Mouse (Mus musculus) heart, embryonic 14.5 days (tissue): Measurements from ENCODE around the gene Olfr172. TPM values are rescaled to one million over a fixed set of nuclear protein-coding genes. Genes with fewer than 3 reads are reported as not detected.

Experiments
- ATAC-seq: fragments of 200-750 bp; cut with Nextera tagmentation; 2 replicates; pipeline ENCODE4 v1.8.0; 2017; ENCODE audit warnings: low read depth, moderate TSS enrichment; ENCODE audit not compliant: insufficient number of reproducible peaks, insufficient read depth, low FRiP score
- H3K27ac ChIP-seq, 2 experiments: fragments of 200-500 bp in 1 of 2; fragments of 300-500 bp in 1 of 2; sonication (generic) in 1 of 2; replicated peaks in 1 of 2; 2 replicates each; pipeline ENCODE4 v1.5.1; 2012 to 2014; ENCODE audit warnings: low read depth in 2 of 2, low read length in 2 of 2, control low read depth in 1 of 2, mild to moderate bottlenecking in 1 of 2, mixed read lengths in 1 of 2; ENCODE audit not compliant: control insufficient read depth in 1 of 2, insufficient read depth in 1 of 2
- H3K27me3 ChIP-seq: fragments of 300-500 bp; sonication (generic); 2 replicates; pipeline ENCODE4 v1.6.1; 2014; ENCODE audit warnings: mild to moderate bottlenecking, low read length, control low read depth; ENCODE audit not compliant: control insufficient read depth, insufficient read depth
- H3K36me3 ChIP-seq: fragments of 300-500 bp; sonication (generic); 2 replicates; pipeline ENCODE4 v1.6.1; 2014; ENCODE audit warnings: mild to moderate bottlenecking, control low read depth, low read length, mixed read lengths; ENCODE audit not compliant: control insufficient read depth, insufficient read depth
- H3K4me1 ChIP-seq, 2 experiments: fragments of 200-500 bp in 1 of 2; fragments of 300-500 bp in 1 of 2; sonication (generic) in 1 of 2; 2 replicates each; pipeline ENCODE4 v1.6.1; 2012 to 2014; ENCODE audit warnings: low read length in 2 of 2, control low read depth in 1 of 2, mixed read lengths in 1 of 2; ENCODE audit not compliant: control insufficient read depth in 2 of 2, insufficient read depth in 2 of 2
- H3K4me2 ChIP-seq: fragments of 300-500 bp; sonication (generic); 2 replicates; pipeline ENCODE4 v1.6.1; 2014; ENCODE audit warnings: mild to moderate bottlenecking, low read length
- H3K4me3 ChIP-seq, 2 experiments: fragments of 200-500 bp in 1 of 2; fragments of 300-500 bp in 1 of 2; sonication (generic) in 1 of 2; 2 replicates each; pipeline ENCODE4 v1.5.1; 2012 to 2014; ENCODE audit warnings: low read length in 2 of 2, mild to moderate bottlenecking in 2 of 2, control low read depth in 1 of 2, low read depth in 1 of 2, moderate library complexity in 1 of 2; ENCODE audit not compliant: control insufficient read depth in 1 of 2, insufficient read depth in 1 of 2
- H3K9ac ChIP-seq: fragments of 300-500 bp; sonication (generic); 2 replicates; pipeline ENCODE4 v1.6.1; 2014; ENCODE audit warnings: mild to moderate bottlenecking, low read length
- H3K9me3 ChIP-seq: fragments of 300-500 bp; sonication (generic); 2 replicates; pipeline ENCODE4 v1.6.1; 2016; ENCODE audit warnings: low read length, control low read depth; ENCODE audit not compliant: control insufficient read depth
- WGBS: fragments of 180-500 bp; shearing (Covaris S2); extraction: QIAGEN DNeasy Blood & Tissue Kit; methylation state at CpG from one replicate; pipeline ENCODE4 v1.1.7; 2014; 5-methylcytosine and 5-hydroxymethylcytosine counted together
- polyA plus RNA-seq: library from polyadenylated mRNA; unstranded; fragments of >200 nt; fragmentation: Nextera tagmentation; extraction: Ambion mirVana; gene quantifications from 2 replicates; pipeline ENCODE4 v1.2.1, GENCODE M21; 2014

Olfr172 gene
- polyA plus RNA-seq, 1 experiment from 2014 or later: not detected

GRCm38 (mm10) chr16:58728176-58728671 is 34.8 kb downstream of the Olfr172 start:
- no peaks in the 10 kb centered on the region for H3K27me3 ChIP-seq
- ATAC-seq: peak; percentile 85
- peak overlapping the region; percentile 82 to 88 for H3K27ac ChIP-seq
- H3K4me2 ChIP-seq: peak overlapping the region; percentile 69
- H3K9ac ChIP-seq: peak overlapping the region; percentile 78
- peak overlapping the region; percentile 64 to 84 for H3K4me3 ChIP-seq
- 0 out of 4 replicates have a peak, but pooled peaks cover 0 to 5% of the 10 kb centered on the region in 2 experiments for H3K4me1 ChIP-seq
- peaks cover 37% of the 10 kb centered on the region for H3K36me3 ChIP-seq
- WGBS: under 1% methylated on average over 29 of the region's 31 CpGs
- H3K9me3 ChIP-seq: no peaks in the 10 kb centered on the region

- peak; percentile 100 for ATAC-seq
- no peaks in the 10 kb centered on the region for H3K9me3 ChIP-seq
- peak within 1 kb of the TSS; percentile 82 to 88 for H3K27ac ChIP-seq
- peaks cover 31% of the 10 kb centered on the region for H3K36me3 ChIP-seq
- 2% methylated on average over 29 of the region's 35 CpGs for WGBS
- 0 out of 4 replicates have a peak, but pooled peaks cover 0 to 5% of the 10 kb centered on the region in 2 experiments for H3K4me1 ChIP-seq
- H3K27me3 ChIP-seq: no peaks in the 10 kb centered on the region
- peak within 1 kb of the TSS; percentile 70 for H3K4me2 ChIP-seq
- peak within 1 kb of the TSS; percentile 78 for H3K9ac ChIP-seq
- peak within 1 kb of the TSS; percentile 64 to 84 for H3K4me3 ChIP-seq
Observed at GRCm38 (mm10) chr16:58727477-58728131, 35.4 kb downstream of the Olfr172 start, which contains the start of gene Cldnd1. Gene Cldnd1 (plus strand): TSS chr16:58727910.

GRCm38 (mm10) chr16:58726680-58727476 is 36.1 kb downstream of the Olfr172 start:
- H3K36me3 ChIP-seq: peaks cover 23% of the 10 kb centered on the region
- H3K4me2 ChIP-seq: peak overlapping the region; percentile 70
- no peak for ATAC-seq
- no peaks in the 10 kb centered on the region for H3K27me3 ChIP-seq
- peak overlapping the region; percentile 78 for H3K9ac ChIP-seq
- H3K9me3 ChIP-seq: no peaks in the 10 kb centered on the region
- 0 out of 4 replicates have a peak, but pooled peaks cover 0 to 5% of the 10 kb centered on the region in 2 experiments for H3K4me1 ChIP-seq
- WGBS: 74% methylated on average over 11 of the region's 11 CpGs
- H3K27ac ChIP-seq: no peak overlapping the region
- H3K4me3 ChIP-seq: peak overlapping the region in 1 of 2 experiments; percentile 64; a peak in 2 of 4 replicates

DNA sequence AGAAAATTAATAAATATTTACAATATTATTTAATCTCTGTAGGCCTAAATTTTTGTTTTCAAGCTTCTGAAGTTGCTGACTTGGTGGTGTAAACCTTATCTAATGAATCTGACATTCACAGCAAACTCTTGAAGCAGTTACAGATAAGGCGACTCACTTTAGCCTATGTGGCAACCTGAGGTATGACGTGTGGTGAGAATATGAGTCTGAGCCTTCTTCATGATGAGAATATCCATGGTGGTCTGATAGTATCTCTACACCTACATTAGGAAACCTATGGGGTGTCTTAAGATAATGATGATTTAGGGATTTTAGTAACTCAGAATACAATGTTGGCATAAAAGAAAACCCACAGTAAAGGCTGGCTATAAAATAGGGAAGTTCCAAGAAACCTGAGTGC is 40.7 kb downstream of the Olfr172 start:
- Histone ChIP-seq H3K9me3 (no peaks in the 10 kb centered on the region), H3K27me3 (no peaks in the 10 kb centered on the region), H3K36me3 (no peaks in the 10 kb centered on the region), H3K27ac (no peak overlapping the region), H3K4me1 (no peaks in the 10 kb centered on the region), H3K9ac (no peak overlapping the region), H3K4me2 (no peak overlapping the region), H3K4me3 (no peak overlapping the region)
- 78% methylated on average over 2 of the region's 2 CpGs for WGBS
- ATAC-seq: no peak

DNA sequence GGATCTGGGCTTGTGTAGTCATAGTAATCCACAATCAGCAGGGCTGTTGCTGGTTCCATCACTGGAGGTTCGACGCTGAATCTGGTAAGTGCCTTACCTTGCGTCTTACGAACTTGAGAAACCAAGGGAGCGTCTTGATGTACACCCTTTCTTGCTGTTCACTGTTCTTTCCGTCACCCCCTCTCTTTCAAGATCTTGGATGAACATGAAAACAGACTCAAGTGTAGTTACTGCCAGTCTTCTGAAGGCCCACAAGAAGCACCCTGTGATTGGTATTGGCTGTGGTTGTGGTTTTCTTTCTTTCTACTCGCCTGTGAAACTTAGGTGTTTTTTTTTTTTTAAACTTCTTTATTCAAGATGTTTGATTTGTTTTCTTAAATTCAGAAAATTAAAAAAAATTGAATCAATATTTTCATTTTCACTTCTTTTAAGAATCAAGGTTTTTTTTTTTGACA is 44.3 kb downstream of the Olfr172 start, which contains the start of gene Gpr15:
TSS of gene Gpr15 (minus strand) at position 405 of the 455 bp plus-strand sequence.
- WGBS: 91% methylated on average over 7 of the region's 7 CpGs
- H3K27ac ChIP-seq: no peak within 1 kb of the TSS
- ATAC-seq: no peak
- no peaks in the 10 kb centered on the region for H3K4me1 ChIP-seq
- H3K36me3 ChIP-seq: no peaks in the 10 kb centered on the region
- H3K9me3 ChIP-seq: no peaks in the 10 kb centered on the region
- no peak within 1 kb of the TSS for H3K4me3 ChIP-seq
- H3K4me2 ChIP-seq: no peak within 1 kb of the TSS
- H3K27me3 ChIP-seq: no peaks in the 10 kb centered on the region
- no peak within 1 kb of the TSS for H3K9ac ChIP-seq

DNA sequence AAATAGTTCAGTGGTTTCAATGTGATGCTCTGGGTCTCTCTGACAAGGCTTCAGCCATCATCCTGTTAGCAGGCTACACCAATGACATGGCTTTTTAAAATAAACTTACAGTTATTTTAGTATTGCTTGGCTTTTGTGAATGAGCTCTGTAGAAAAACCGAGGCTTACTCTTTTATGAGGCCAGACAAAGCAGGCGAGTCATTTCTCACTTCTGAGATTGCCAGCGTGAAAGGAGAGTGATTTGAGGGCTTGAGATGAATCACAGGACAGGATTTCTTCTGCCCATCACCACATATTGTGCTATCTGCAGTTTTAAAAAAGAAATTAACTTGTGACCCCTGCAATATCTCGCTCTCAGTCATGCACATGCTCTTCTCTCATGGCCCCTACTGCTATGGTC is 48.0 kb downstream of the Olfr172 start:
- H3K4me1 ChIP-seq: no peaks in the 10 kb centered on the region
- 54% methylated on average over 4 of the region's 4 CpGs for WGBS
- H3K36me3 ChIP-seq: no peaks in the 10 kb centered on the region
- H3K9ac ChIP-seq: no peak overlapping the region
- H3K4me3 ChIP-seq: no peak overlapping the region
- no peak overlapping the region for H3K27ac ChIP-seq
- no peaks in the 10 kb centered on the region for H3K9me3 ChIP-seq
- H3K27me3 ChIP-seq: no peaks in the 10 kb centered on the region
- no peak overlapping the region for H3K4me2 ChIP-seq
- no peak for ATAC-seq

- H3K36me3 ChIP-seq: no peaks in the 10 kb centered on the region
- H3K27ac ChIP-seq: no peak overlapping the region
- 90% methylated on average over 1 of the region's 1 CpGs for WGBS
- H3K4me1 ChIP-seq: no peaks in the 10 kb centered on the region
- no peak overlapping the region for H3K4me2 ChIP-seq
- H3K27me3 ChIP-seq: no peaks in the 10 kb centered on the region
- no peak overlapping the region for H3K9ac ChIP-seq
- no peak overlapping the region for H3K4me3 ChIP-seq
- no peaks in the 10 kb centered on the region for H3K9me3 ChIP-seq
- no peak for ATAC-seq
Observed at GRCm38 (mm10) chr16:58713128-58713527, 49.8 kb downstream of the Olfr172 start.
